Mouse (Mus musculus): ENCODE results near the gene Tmbim4. TPM values are rescaled to one million over a fixed set of nuclear protein-coding genes. Genes with fewer than 3 reads are reported as not detected.

Tmbim4 gene
- total RNA-seq (2021): 10 to 100 TPM; 63.4 to 66.4 TPM

GRCm38 (mm10) chr10:120201131-120201921 lies at the start of gene Tmbim4:
Gene Tmbim4 (plus strand): TSS chr10:120201590.
- intact Hi-C loops (cut with DNase I): loop anchor here (10.0 kb wide), 1 partner anchor 397 kb away; no protein-coding TSS in a partner anchor

GRCm38 (mm10) chr10:120151672-120152071 lies 49.7 kb upstream of the Tmbim4 start:
- DNase-seq (ENCODE audit: low spot score in 2 of 2): no peak
- intact Hi-C loops (cut with DNase I): no loop called here

More at GRCm38 (mm10) chr10:120201131-120201921, at the start of gene Tmbim4:
- DNase-seq (ENCODE audit: low spot score in 2 of 2): peak; percentile 6 to 10

GRCm38 (mm10) chr10:120153911-120154310 lies 47.5 kb upstream of the Tmbim4 start:
- intact Hi-C loops (cut with DNase I): no loop called here
- no peak for DNase-seq (ENCODE audit: low spot score in 2 of 2)

DNA sequence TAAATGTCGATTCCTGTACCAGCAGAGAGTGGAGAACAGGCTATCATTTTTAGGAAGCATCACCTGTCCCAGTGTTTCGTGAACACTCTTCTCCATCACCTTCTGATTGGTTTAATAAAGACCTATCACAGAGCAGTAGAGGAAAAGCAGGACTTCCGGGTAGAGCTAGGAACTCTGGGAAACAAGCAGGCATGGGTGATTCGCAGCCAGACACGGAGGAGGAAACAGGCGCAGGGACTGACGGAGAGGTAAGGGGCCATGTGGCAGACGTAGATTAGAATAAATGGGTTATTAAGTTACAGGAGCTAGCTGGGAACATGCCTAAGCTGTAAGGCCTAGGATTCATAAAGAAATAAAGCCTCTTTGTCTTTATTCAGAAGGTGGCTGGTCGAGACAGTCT lies 40.9 kb upstream of the Tmbim4 start:
- DNase-seq (ENCODE audit: low spot score in 2 of 2): no peak
- intact Hi-C loops (cut with DNase I): no loop called here

DNA sequence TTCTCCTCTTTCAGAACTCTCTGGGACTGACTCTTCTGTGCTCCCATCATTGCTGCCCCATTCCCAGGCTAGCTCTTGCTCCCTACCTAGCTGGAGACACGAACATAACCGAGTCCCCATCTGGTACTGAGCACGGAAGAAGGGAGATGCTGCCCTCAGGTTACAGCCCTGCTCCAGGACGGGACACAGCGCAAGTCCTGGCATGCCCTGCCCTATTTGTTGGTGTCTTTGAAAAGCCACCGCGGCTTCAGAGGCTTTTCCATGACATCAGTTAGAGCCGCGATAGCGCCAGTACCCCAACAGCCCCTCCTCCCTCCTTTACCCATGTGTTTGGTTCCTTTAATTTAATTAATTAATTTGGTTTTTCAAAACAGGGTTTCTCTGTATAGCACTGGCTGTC lies 38.5 kb upstream of the Tmbim4 start:
- DNase-seq (ENCODE audit: low spot score in 2 of 2): no peak
- intact Hi-C loops (cut with DNase I): no loop called here

DNA sequence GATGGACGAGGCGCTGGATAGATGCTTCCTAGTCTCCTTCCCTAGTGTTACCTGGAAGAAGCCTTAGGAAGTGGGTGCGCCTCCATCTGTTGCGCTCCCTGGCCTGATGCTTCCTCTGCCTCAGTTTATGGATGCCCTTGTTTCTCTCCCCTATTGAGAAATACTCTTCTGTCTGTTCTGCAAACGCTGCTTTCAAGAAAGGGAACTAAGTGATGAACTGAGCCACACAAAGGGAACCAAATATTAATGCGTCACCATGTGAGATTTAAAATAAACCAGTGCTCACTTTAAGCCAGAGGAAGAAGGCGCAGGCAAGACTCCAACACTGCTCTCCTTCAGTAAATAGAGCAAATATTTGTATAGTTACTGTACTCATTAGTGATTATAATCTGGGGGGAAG lies 37.9 kb upstream of the Tmbim4 start:
- no peak for DNase-seq (ENCODE audit: low spot score in 2 of 2)
- intact Hi-C loops (cut with DNase I): no loop called here

- peak; percentile 8 to 12 for DNase-seq (ENCODE audit: low spot score in 2 of 2)
- intact Hi-C loops (cut with DNase I): no loop called here
Measured at GRCm38 (mm10) chr10:120164931-120165792, 36.2 kb upstream of the Tmbim4 start.

DNA sequence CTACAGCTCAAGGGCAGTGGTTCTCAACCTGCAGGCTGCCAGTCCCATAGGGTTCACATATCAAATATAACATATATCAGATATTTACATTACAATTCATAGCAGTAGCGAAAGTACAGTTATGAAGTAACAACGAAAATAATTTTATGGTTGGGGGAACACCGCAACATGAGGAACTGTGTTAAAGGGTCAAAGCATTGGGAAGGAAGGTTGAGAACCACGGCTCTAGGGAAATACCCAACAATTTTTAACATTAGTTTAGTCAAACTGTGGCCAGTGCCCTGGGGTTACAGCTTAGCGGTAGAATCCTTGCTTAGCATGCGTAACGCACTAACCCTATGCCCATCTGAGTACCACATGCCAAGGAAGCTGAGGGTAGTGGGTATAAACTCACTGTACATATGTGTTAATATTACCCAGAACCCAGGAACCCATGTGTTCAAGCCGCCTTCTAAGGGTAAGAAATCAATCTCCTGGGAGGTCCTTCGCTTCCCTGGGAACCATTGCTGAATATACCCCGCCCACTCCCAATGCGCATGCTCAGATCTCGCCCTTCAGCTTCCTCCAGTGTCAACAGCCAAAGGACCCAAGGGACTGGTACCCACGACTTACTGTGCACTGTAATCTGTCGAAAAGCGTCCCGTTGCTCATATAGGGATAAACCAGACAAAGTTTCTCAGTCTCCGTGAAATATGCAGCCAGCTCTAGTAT lies 35.4 kb upstream of the Tmbim4 start:
- DNase-seq (ENCODE audit: low spot score in 2 of 2): no peak
- intact Hi-C loops (cut with DNase I): no loop called here

- no peak for DNase-seq (ENCODE audit: low spot score in 2 of 2)
Measured at GRCm38 (mm10) chr10:120168070-120168469, 33.3 kb upstream of the Tmbim4 start.

DNA sequence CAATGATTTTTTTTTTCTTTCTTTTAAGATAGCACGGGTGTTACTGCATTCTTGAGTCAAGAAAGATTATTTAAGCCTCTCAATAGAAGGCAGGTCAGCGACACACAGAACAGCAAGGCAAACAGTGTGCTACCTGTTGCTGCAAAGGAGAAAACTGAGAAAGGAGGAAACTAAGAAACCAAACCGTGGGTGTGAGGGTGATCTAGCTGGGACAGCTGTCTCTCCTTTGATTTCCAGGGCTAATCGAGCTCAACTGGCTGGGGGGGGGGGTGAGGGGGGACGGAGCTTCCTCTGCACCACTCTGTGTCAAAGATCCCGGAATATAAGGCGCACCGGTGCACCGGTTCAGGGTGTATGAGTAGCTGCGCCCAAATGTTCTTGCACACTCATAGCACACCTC lies 32.3 kb upstream of the Tmbim4 start:
- no peak for DNase-seq (ENCODE audit: low spot score in 2 of 2)
- intact Hi-C loops (cut with DNase I): no loop called here

More at GRCm38 (mm10) chr10:120168070-120168469, 33.3 kb upstream of the Tmbim4 start:
- intact Hi-C loops (cut with DNase I): no loop called here

- intact Hi-C loops (cut with DNase I): no loop called here
- DNase-seq (ENCODE audit: low spot score in 2 of 2): no peak
Measured at GRCm38 (mm10) chr10:120169841-120170240, 31.5 kb upstream of the Tmbim4 start.

GRCm38 (mm10) chr10:120170277-120170676 lies 31.1 kb upstream of the Tmbim4 start:
- intact Hi-C loops (cut with DNase I): no loop called here
- no peak for DNase-seq (ENCODE audit: low spot score in 2 of 2)

- intact Hi-C loops (cut with DNase I): no loop called here
- no peak for DNase-seq (ENCODE audit: low spot score in 2 of 2)
Measured at GRCm38 (mm10) chr10:120171340-120171739, 30.1 kb upstream of the Tmbim4 start.

DNA sequence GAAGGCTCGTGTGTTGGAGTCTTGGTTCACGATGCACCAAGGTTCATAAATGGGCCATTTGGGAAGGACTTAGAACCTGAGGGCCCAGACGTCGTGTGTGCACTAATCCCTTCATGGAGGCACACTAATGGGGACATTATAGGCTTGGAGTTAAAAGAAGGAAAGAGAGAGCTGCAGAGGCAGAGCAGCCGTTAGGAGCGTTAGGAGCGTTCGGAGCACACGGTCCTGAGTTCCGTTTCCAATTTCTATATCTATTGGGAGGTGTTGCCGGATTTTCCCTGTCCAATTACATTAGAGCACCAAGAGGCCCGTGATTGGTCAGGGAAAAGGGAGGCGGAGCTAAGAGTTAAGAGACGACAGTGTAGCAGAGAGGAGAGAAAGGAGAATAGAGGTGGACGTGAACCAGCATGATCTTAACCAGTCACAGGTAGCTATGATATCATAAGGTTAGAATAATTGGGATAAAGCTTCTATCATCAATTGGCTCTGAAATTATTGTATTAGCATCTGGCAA lies 27.1 kb upstream of the Tmbim4 start:
- DNase-seq (ENCODE audit: low spot score in 2 of 2): no peak
- intact Hi-C loops (cut with DNase I): no loop called here

DNA sequence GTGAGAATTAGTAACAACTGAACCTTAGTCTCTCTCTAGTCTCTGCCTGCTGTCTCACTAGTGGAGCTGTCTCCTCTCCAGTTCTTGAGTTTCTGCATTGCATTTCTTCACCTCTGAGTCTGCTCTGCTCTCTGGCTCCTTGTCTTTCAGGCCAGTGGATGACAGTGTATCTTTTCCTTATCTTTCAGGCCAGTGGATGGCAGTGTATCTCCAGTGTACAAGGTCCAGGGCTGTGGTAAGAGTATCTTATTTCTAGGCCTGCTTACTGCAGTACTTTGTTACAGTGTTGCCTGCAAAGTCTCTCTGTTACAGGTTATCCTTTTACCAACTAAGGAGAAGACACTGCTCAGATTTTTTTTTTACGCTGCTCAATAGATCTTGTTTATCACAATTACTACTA lies 18.5 kb upstream of the Tmbim4 start:
- intact Hi-C loops (cut with DNase I): no loop called here

DNA sequence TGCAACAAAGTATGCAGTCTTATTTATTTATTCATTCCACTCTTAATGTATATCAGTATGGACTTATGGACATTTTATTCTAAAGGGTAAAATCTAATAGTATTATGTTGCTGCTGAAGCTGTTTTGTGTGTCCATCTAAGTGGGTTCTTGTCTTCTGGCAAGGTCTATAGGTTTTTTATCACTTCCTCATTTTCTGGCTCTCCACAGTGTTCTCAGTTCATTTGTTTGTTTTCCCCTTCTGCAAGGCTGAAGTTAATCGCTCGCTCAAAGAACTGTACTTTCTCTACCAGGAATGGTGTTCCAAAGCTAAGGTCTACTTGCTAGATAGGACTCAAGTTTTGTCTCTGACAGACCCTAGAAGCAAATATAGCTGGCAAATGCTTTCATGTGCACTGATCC lies 18.0 kb upstream of the Tmbim4 start:
- intact Hi-C loops (cut with DNase I): no loop called here

More for the DNA sequence above, 18.5 kb upstream of the Tmbim4 start:
- DNase-seq (ENCODE audit: low spot score in 2 of 2): no peak

GRCm38 (mm10) chr10:120188513-120188912 lies 12.9 kb upstream of the Tmbim4 start:
- intact Hi-C loops (cut with DNase I): no loop called here
- no peak for DNase-seq (ENCODE audit: low spot score in 2 of 2)

More for the DNA sequence above, 18.0 kb upstream of the Tmbim4 start:
- no peak for DNase-seq (ENCODE audit: low spot score in 2 of 2)

DNA sequence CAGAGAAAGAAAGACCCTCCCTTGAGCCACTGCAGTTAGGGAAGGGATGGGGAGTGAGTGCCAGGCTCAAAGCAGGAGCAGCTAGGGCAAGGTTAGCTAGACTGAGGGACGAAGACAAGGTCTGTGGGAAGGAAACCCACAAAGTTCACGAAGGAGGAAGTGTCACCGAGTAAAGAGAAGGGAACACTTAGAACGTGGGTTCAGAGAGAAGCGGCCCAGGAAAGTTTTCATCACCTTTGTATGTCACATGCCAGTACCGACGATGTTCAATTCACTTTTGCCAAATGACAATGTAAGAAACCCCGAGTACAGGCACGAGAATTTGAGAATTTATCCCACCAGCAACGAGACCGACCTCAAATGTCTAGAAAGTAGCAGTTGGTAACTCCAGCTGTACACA lies 12.1 kb upstream of the Tmbim4 start:
- intact Hi-C loops (cut with DNase I): no loop called here
- DNase-seq (ENCODE audit: low spot score in 2 of 2): no peak

GRCm38 (mm10) chr10:120189782-120190181 lies 11.6 kb upstream of the Tmbim4 start:
- intact Hi-C loops (cut with DNase I): no loop called here
- DNase-seq (ENCODE audit: low spot score in 2 of 2): no peak

GRCm38 (mm10) chr10:120191165-120191564 lies 10.2 kb upstream of the Tmbim4 start:
- no peak for DNase-seq (ENCODE audit: low spot score in 2 of 2)
- intact Hi-C loops (cut with DNase I): no loop called here
